In genomic region chr8:71719928-71720457, GRCm38 (mm10) we compare ENCODE assay signal across 9 mouse cellular contexts. TPM values are rescaled to one million over a fixed set of nuclear protein-coding genes. Genes with fewer than 3 reads are reported as not detected.
DNase-seq lines count a peak whose midpoint lies in the region; TF ChIP-seq lines count a peak whose summit lies in the region.
"Had no signal": no experiment of that assay in that cellular context is flagged by ENCODE, and none has a peak within 500 bp of the region (broad histone marks: within the 10 kb centered on the region; RNA-seq: fewer than 3 reads in every experiment).

No protein-coding gene starts in this region.

- intact Hi-C loops in left cerebral cortex, postnatal 25 days (cut with DNase I), result loop anchor here (1.0 kb wide), 1 partner anchor 49 kb away; the partner anchor contains the start of gene Unc13a

- TF ChIP-seq POLR2A in cerebellum, adult 2 months (IDR thresholded peaks at IDR 0.05; ENCODE audit: borderline replicate concordance, insufficient read depth, low read length), result no peak

- TF ChIP-seq CTCF in cerebellum, adult 2 months (IDR thresholded peaks at IDR 0.05; ENCODE audit: borderline replicate concordance, insufficient read depth, low read depth, low read length), result no peak

- no peak overlapping the region for H3K27ac ChIP-seq in cerebellum, adult 2 months (ENCODE audit: insufficient read depth, low read length)
- H3K27ac ChIP-seq: macrophage had no signal

- no peak overlapping the region for H3K4me3 ChIP-seq in cerebellum, adult 2 months (replicated peaks; ENCODE audit: insufficient read depth, low read depth, low read length)

- WGBS in cerebellum, adult 2 months, result 33% methylated on average over 7 of the region's 7 CpGs

- peaks cover 8% of the 10 kb centered on the region; the same call in 1 of the 2 replicates for H3K4me1 ChIP-seq in cerebellum, adult 2 months (ENCODE audit: control insufficient read depth, insufficient read depth, low read length)

- H3K27me3 ChIP-seq in cerebellum, adult 2 months (ENCODE audit: control insufficient read depth, insufficient read depth, low read length), result no peaks in the 10 kb centered on the region

- peak; percentile 17 for DNase-seq in cerebellum, adult 9-11 months
- DNase-seq in cerebellum, adult 2 months, result no peak
- peak; percentile 85 to 87 for DNase-seq in frontal cortex, postnatal 10 days (ENCODE audit: low spot score in 2 of 2)
- peak; percentile 86 to 91 for DNase-seq in left cerebral cortex, postnatal 25 days (ENCODE audit: low spot score in 2 of 2)
- peak; percentile 75 for DNase-seq in right cerebral cortex, adult 18-20 months
- no peak for DNase-seq in spleen, postnatal 14 days (ENCODE audit: low spot score in 2 of 2)
- no peak for DNase-seq in spleen, postnatal 36 days (ENCODE audit: low spot score in 2 of 2)
- DNase-seq in lung, postnatal 4 days, result no peak

RNA-seq across cellular contexts. Expression of gene Fcho1, which starts 5.5 kb away (rescaled TPM):
- 108 and 115 TPM in 2 replicates for polyA plus RNA-seq in cerebellum, adult 2 months (2012; rRNA removed)
- 100 to 1,000 TPM; 177 to 183 TPM for total RNA-seq in left cerebral cortex, postnatal 25 days (2021)

RNA-seq across cellular contexts. Expression of gene B3gnt3, which starts 18.4 kb away (rescaled TPM):
- polyA plus RNA-seq in cerebellum, adult 2 months (2012; rRNA removed), result 0.44 and 0.48 TPM in 2 replicates
- total RNA-seq in left cerebral cortex, postnatal 25 days (2021), result under 1 TPM; 0.34 to 0.53 TPM

RNA-seq across cellular contexts. Expression of gene Insl3, which starts 31.0 kb away (rescaled TPM):
- 0.65 and 2.1 TPM in 2 replicates for polyA plus RNA-seq in cerebellum, adult 2 months (2012; rRNA removed)
- 1 to 10 TPM; 1.3 to 1.5 TPM for total RNA-seq in left cerebral cortex, postnatal 25 days (2021)

RNA-seq across cellular contexts. Expression of gene Jak3, which starts 43.9 kb away (rescaled TPM):
- 3.6 and 3.9 TPM in 2 replicates for polyA plus RNA-seq in cerebellum, adult 2 months (2012; rRNA removed)
- total RNA-seq in left cerebral cortex, postnatal 25 days (2021), result 1 to 10 TPM; 3.9 to 4.8 TPM

RNA-seq across cellular contexts. Expression of gene Unc13a, which starts 48.4 kb away (rescaled TPM):
- 97.3 and 110 TPM in 2 replicates for polyA plus RNA-seq in cerebellum, adult 2 months (2012; rRNA removed)
- total RNA-seq in left cerebral cortex, postnatal 25 days (2021), result 100 to 1,000 TPM; 318 to 327 TPM

Comparison
In these comparisons a context has a peak if more than half of its experiments do, and no peak if none do; other contexts are left out.
1. DNase-seq: peak in cerebellum, adult 9-11 months (single experiment), frontal cortex, postnatal 10 days (2 of 2), left cerebral cortex, postnatal 25 days (2 of 2) and right cerebral cortex, adult 18-20 months (single experiment); none in cerebellum, adult 2 months (0 of 2), spleen, postnatal 14 days (0 of 2), spleen, postnatal 36 days (0 of 2) and lung, postnatal 4 days (0 of 2).